Mouse (Mus musculus) right cerebral cortex, adult 2 months (tissue): Measurements from ENCODE around the gene Atp1a4.

Experiments used
- DNase-seq, 2 experiments: peaks; one replicate each; pipeline ENCODE4 v3.0.0; 2021 to 2022; ENCODE audit warnings: low spot score in 2 of 2

The Atp1a4 gene

GRCm38 (mm10) chr1:172219451-172220406 lies 38.5 kb downstream of the Atp1a4 start, which contains the start of gene Casq1:
Gene Casq1 (minus strand): TSS chr1:172219868.
- DNase-seq, result no peak

- no peak for DNase-seq
Observed at GRCm38 (mm10) chr1:172218164-172218910, 39.9 kb downstream of the Atp1a4 start.

GRCm38 (mm10) chr1:172217148-172217547 lies 41.1 kb downstream of the Atp1a4 start:
- DNase-seq, result peak; percentile 88 to 94

GRCm38 (mm10) chr1:172214748-172215147 lies 43.5 kb downstream of the Atp1a4 start:
- DNase-seq, result no peak

GRCm38 (mm10) chr1:172213771-172214170 lies 44.4 kb downstream of the Atp1a4 start:
- DNase-seq, result no peak

- DNase-seq, result no peak
Observed at GRCm38 (mm10) chr1:172212776-172213175, 45.4 kb downstream of the Atp1a4 start.

GRCm38 (mm10) chr1:172207111-172207584 lies 51.1 kb downstream of the Atp1a4 start:
- peak; percentile 66 to 68 for DNase-seq

- DNase-seq, result peak; percentile 77 to 79
Observed at GRCm38 (mm10) chr1:172206141-172206917, 51.9 kb downstream of the Atp1a4 start, which contains the start of gene Pea15a. Gene Pea15a (minus strand): TSS chr1:172206804.

GRCm38 (mm10) chr1:172205741-172206087 lies 52.5 kb downstream of the Atp1a4 start:
- DNase-seq, result peak in 1 of 2 experiments; percentile 54

- DNase-seq, result peak in 1 of 2 experiments; percentile 37
Observed at GRCm38 (mm10) chr1:172204814-172205740, 53.1 kb downstream of the Atp1a4 start.

- DNase-seq, result peak in 1 of 2 experiments; percentile 26
Observed at GRCm38 (mm10) chr1:172204033-172204813, 54.0 kb downstream of the Atp1a4 start.

GRCm38 (mm10) chr1:172203566-172203965 lies 54.6 kb downstream of the Atp1a4 start:
- no peak for DNase-seq

GRCm38 (mm10) chr1:172202894-172203522 lies 55.2 kb downstream of the Atp1a4 start:
- DNase-seq, result no peak

- peak in 1 of 2 experiments; percentile 31 for DNase-seq
Observed at GRCm38 (mm10) chr1:172201967-172202880, 56.0 kb downstream of the Atp1a4 start.

- DNase-seq, result peak; percentile 72 to 77
Observed at GRCm38 (mm10) chr1:172200871-172201447, 57.3 kb downstream of the Atp1a4 start.

GRCm38 (mm10) chr1:172200161-172200560 lies 58.1 kb downstream of the Atp1a4 start:
- DNase-seq, result no peak

GRCm38 (mm10) chr1:172198996-172199395 lies 59.2 kb downstream of the Atp1a4 start:
- no peak for DNase-seq

- no peak for DNase-seq
Observed at GRCm38 (mm10) chr1:172198316-172198715, 59.9 kb downstream of the Atp1a4 start.
